10 mouse cellular contexts compared by ENCODE assay signal in genomic region chr6:113341574-113341973, GRCm38 (mm10). TPM values are rescaled to one million over a fixed set of nuclear protein-coding genes. Genes with fewer than 3 reads are reported as not detected.
DNase-seq lines count a peak whose midpoint lies in the region; ATAC-seq and TF ChIP-seq lines count a peak whose summit lies in the region.
"Had no signal": no experiment of that assay in that cellular context is flagged by ENCODE, and none has a peak within 500 bp of the region (broad histone marks: within the 10 kb centered on the region; RNA-seq: fewer than 3 reads in every experiment).

No protein-coding gene starts in this region.

- no peak for ATAC-seq in forebrain, embryonic 15.5 days (replicated peaks)
- ATAC-seq in forebrain, embryonic 14.5 days, result no peak
- no peak for ATAC-seq in hindbrain, postnatal 0 days
- ATAC-seq in midbrain, postnatal 0 days (ENCODE audit: low FRiP score), result no peak
- ATAC-seq: inflammation-experienced regulatory T-cells, adult 6 months had no signal

- no peak for TF ChIP-seq CTCF in left cerebral cortex, adult 2 months (IDR thresholded peaks at IDR 0.05)
- no peak for TF ChIP-seq CTCF in hindbrain, postnatal 0 days (IDR thresholded peaks at IDR 0.05; ENCODE audit: low read depth)
- TF ChIP-seq CTCF in midbrain, postnatal 0 days (IDR thresholded peaks at IDR 0.05), result no peak

- 86% methylated on average over 6 of the region's 6 CpGs for WGBS in forebrain, embryonic 15.5 days
- WGBS in forebrain, embryonic 14.5 days, result 91% methylated on average over 6 of the region's 6 CpGs
- WGBS in hindbrain, postnatal 0 days, result 86% methylated on average over 6 of the region's 6 CpGs
- WGBS in midbrain, postnatal 0 days, result 86% methylated on average over 6 of the region's 6 CpGs

- H3K9me3 ChIP-seq in forebrain, embryonic 15.5 days, result no peaks in the 10 kb centered on the region
- H3K9me3 ChIP-seq in forebrain, embryonic 14.5 days (replicated peaks; ENCODE audit: control insufficient read depth, low read length), result no peaks in the 10 kb centered on the region
- no peaks in the 10 kb centered on the region for H3K9me3 ChIP-seq in hindbrain, postnatal 0 days (ENCODE audit: low read length)
- H3K9me3 ChIP-seq in midbrain, postnatal 0 days (ENCODE audit: low read length), result no peaks in the 10 kb centered on the region

- H3K27me3 ChIP-seq in forebrain, embryonic 15.5 days, result no peaks in the 10 kb centered on the region
- H3K27me3 ChIP-seq in forebrain, embryonic 14.5 days (replicated peaks; ENCODE audit: control insufficient read depth, insufficient read depth, low read length), result no peaks in the 10 kb centered on the region
- no peaks in the 10 kb centered on the region for H3K27me3 ChIP-seq in hindbrain, postnatal 0 days (ENCODE audit: insufficient read depth, low read length)
- no peaks in the 10 kb centered on the region for H3K27me3 ChIP-seq in midbrain, postnatal 0 days (ENCODE audit: insufficient read depth, low read length)

- intact Hi-C loops in left cerebral cortex, adult 2 months (cut with DNase I), result no loop called here

- H3K9ac ChIP-seq in forebrain, embryonic 15.5 days (replicated peaks), result no peak overlapping the region
- no peak overlapping the region for H3K9ac ChIP-seq in forebrain, embryonic 14.5 days (ENCODE audit: low read length)
- H3K9ac ChIP-seq in hindbrain, postnatal 0 days (replicated peaks; ENCODE audit: low read length), result peak overlapping the region; percentile 40
- H3K9ac ChIP-seq in midbrain, postnatal 0 days (replicated peaks; ENCODE audit: low read length, poor library complexity, severe bottlenecking), result peak overlapping the region; percentile 37

- no peak for DNase-seq in forebrain, embryonic 14.5 days (ENCODE audit: low spot score)
- no peak for DNase-seq in left cerebral cortex, adult 2 months (ENCODE audit: extremely low spot score in 1 of 2, low spot score in 2 of 2)
- no peak for DNase-seq in left cerebral cortex, adult 11 months (ENCODE audit: low spot score)
- no peak for DNase-seq in hindbrain, postnatal 0 days (ENCODE audit: low spot score)
- DNase-seq in midbrain, postnatal 0 days (ENCODE audit: low spot score), result no peak
- no peak for DNase-seq in cerebellum, adult 11 months
- DNase-seq in retina, postnatal 1 day, result no peak
- DNase-seq: B cell, adult 2 months had no signal

- 0 out of 2 replicates have a peak overlapping the region, but pooled peaks have one; percentile 10 for H3K4me2 ChIP-seq in forebrain, embryonic 15.5 days (replicated peaks)
- no peak overlapping the region for H3K4me2 ChIP-seq in forebrain, embryonic 14.5 days (ENCODE audit: low read length)
- H3K4me2 ChIP-seq in hindbrain, postnatal 0 days (ENCODE audit: low read depth, low read length), result peak overlapping the region; percentile 81
- H3K4me2 ChIP-seq in midbrain, postnatal 0 days (ENCODE audit: low read depth, low read length, poor library complexity, severe bottlenecking), result peak overlapping the region; percentile 71

- H3K4me1 ChIP-seq in forebrain, embryonic 15.5 days, result peaks cover 27% of the 10 kb centered on the region
- H3K4me1 ChIP-seq in forebrain, embryonic 14.5 days (ENCODE audit: control insufficient read depth, insufficient read depth, low read length), result peaks cover 14% of the 10 kb centered on the region
- H3K4me1 ChIP-seq in hindbrain, postnatal 0 days (ENCODE audit: insufficient read depth, low read length), result peaks cover 14% of the 10 kb centered on the region; the same call in 1 of the 2 replicates
- H3K4me1 ChIP-seq in midbrain, postnatal 0 days (ENCODE audit: insufficient read depth, low read length), result peaks cover 15% of the 10 kb centered on the region; the same call in 1 of the 2 replicates

- peaks cover 20% of the 10 kb centered on the region for H3K36me3 ChIP-seq in forebrain, embryonic 15.5 days
- H3K36me3 ChIP-seq in forebrain, embryonic 14.5 days (ENCODE audit: control insufficient read depth, insufficient read depth, low read length), result peaks cover 23% of the 10 kb centered on the region
- peaks cover 10% of the 10 kb centered on the region for H3K36me3 ChIP-seq in hindbrain, postnatal 0 days (ENCODE audit: insufficient read depth, low read length)
- H3K36me3 ChIP-seq in midbrain, postnatal 0 days (ENCODE audit: insufficient read depth, low read length), result peaks cover 29% of the 10 kb centered on the region

- H3K4me3 ChIP-seq in forebrain, embryonic 15.5 days, result 0 out of 2 replicates have a peak overlapping the region, but pooled peaks have one; percentile 0
- H3K4me3 ChIP-seq in forebrain, embryonic 14.5 days (ENCODE audit: low read depth, low read length), result no peak overlapping the region
- H3K4me3 ChIP-seq in left cerebral cortex, adult 2 months, result peak overlapping the region; percentile 87
- H3K4me3 ChIP-seq in hindbrain, postnatal 0 days (ENCODE audit: low read length), result no peak overlapping the region
- peak overlapping the region; percentile 20; the same call in 1 of the 2 replicates for H3K4me3 ChIP-seq in midbrain, postnatal 0 days (ENCODE audit: low read depth, low read length)

- peak overlapping the region; percentile 38 for H3K27ac ChIP-seq in forebrain, embryonic 15.5 days (replicated peaks)
- no peak overlapping the region; the same call in 1 of the 2 replicates for H3K27ac ChIP-seq in forebrain, embryonic 14.5 days (ENCODE audit: low read depth, low read length)
- H3K27ac ChIP-seq in left cerebral cortex, adult 2 months, result peak overlapping the region; percentile 79
- H3K27ac ChIP-seq in hindbrain, postnatal 0 days, result peak overlapping the region; percentile 56; the same call in 1 of the 2 replicates
- H3K27ac ChIP-seq in midbrain, postnatal 0 days (ENCODE audit: low read depth, low read length), result peak overlapping the region; percentile 65

RNA-seq across cellular contexts. Expression of gene Camk1, which starts 2.2 kb away (rescaled TPM):
- polyA plus RNA-seq in forebrain, embryonic 15.5 days (2015; fragmentation: Nextera tagmentation; extraction: Ambion mirVana), result 79.0 and 88.0 TPM in 2 replicates
- 86.3 and 90.7 TPM in 2 replicates for polyA plus RNA-seq in forebrain, embryonic 14.5 days (2014; fragmentation: Nextera tagmentation; extraction: Ambion mirVana)
- 100 to 1,000 TPM; 115 to 121 TPM for total RNA-seq in left cerebral cortex, adult 2 months (2021)
- 96.5 and 105 TPM in 2 replicates for total RNA-seq in hindbrain, postnatal 0 days (2014; rRNA removed)
- 109 and 111 TPM in 2 replicates for polyA plus RNA-seq in hindbrain, postnatal 0 days (2015; fragmentation: Nextera tagmentation; extraction: Ambion mirVana)
- 102 and 119 TPM in 2 replicates for total RNA-seq in midbrain, postnatal 0 days (2014; rRNA removed)
- polyA plus RNA-seq in midbrain, postnatal 0 days (2015; fragmentation: Nextera tagmentation; extraction: Ambion mirVana), result 132 and 142 TPM in 2 replicates

RNA-seq across cellular contexts. Expression of gene Ogg1, which starts 14.8 kb away (rescaled TPM):
- polyA plus RNA-seq in forebrain, embryonic 15.5 days (2015; fragmentation: Nextera tagmentation; extraction: Ambion mirVana), result 11.6 and 11.8 TPM in 2 replicates
- 12.7 and 14.7 TPM in 2 replicates for polyA plus RNA-seq in forebrain, embryonic 14.5 days (2014; fragmentation: Nextera tagmentation; extraction: Ambion mirVana)
- total RNA-seq in left cerebral cortex, adult 2 months (2021), result 1 to 10 TPM; 6.1 to 7.6 TPM
- 14.6 and 17.9 TPM in 2 replicates for total RNA-seq in hindbrain, postnatal 0 days (2014; rRNA removed)
- 8.6 and 8.9 TPM in 2 replicates for polyA plus RNA-seq in hindbrain, postnatal 0 days (2015; fragmentation: Nextera tagmentation; extraction: Ambion mirVana)
- total RNA-seq in midbrain, postnatal 0 days (2014; rRNA removed), result 10.8 and 14.8 TPM in 2 replicates
- 7.3 and 8.9 TPM in 2 replicates for polyA plus RNA-seq in midbrain, postnatal 0 days (2015; fragmentation: Nextera tagmentation; extraction: Ambion mirVana)

RNA-seq across cellular contexts. Expression of gene Brpf1, which starts 34.6 kb away (rescaled TPM):
- polyA plus RNA-seq in forebrain, embryonic 15.5 days (2015; fragmentation: Nextera tagmentation; extraction: Ambion mirVana), result 19.6 and 22.2 TPM in 2 replicates
- polyA plus RNA-seq in forebrain, embryonic 14.5 days (2014; fragmentation: Nextera tagmentation; extraction: Ambion mirVana), result 15.8 and 17.0 TPM in 2 replicates
- total RNA-seq in left cerebral cortex, adult 2 months (2021), result 10 to 100 TPM; 31.0 to 32.9 TPM
- 34.4 and 34.6 TPM in 2 replicates for total RNA-seq in hindbrain, postnatal 0 days (2014; rRNA removed)
- 12.3 and 12.8 TPM in 2 replicates for polyA plus RNA-seq in hindbrain, postnatal 0 days (2015; fragmentation: Nextera tagmentation; extraction: Ambion mirVana)
- total RNA-seq in midbrain, postnatal 0 days (2014; rRNA removed), result 22.1 and 28.1 TPM in 2 replicates
- polyA plus RNA-seq in midbrain, postnatal 0 days (2015; fragmentation: Nextera tagmentation; extraction: Ambion mirVana), result 9.0 and 10.0 TPM in 2 replicates

RNA-seq across cellular contexts. Expression of gene Tada3, which starts 36.1 kb away (rescaled TPM):
- polyA plus RNA-seq in forebrain, embryonic 15.5 days (2015; fragmentation: Nextera tagmentation; extraction: Ambion mirVana), result 79.4 and 82.2 TPM in 2 replicates
- polyA plus RNA-seq in forebrain, embryonic 14.5 days (2014; fragmentation: Nextera tagmentation; extraction: Ambion mirVana), result 68.2 and 83.2 TPM in 2 replicates
- total RNA-seq in left cerebral cortex, adult 2 months (2021), result 10 to 100 TPM; 47.0 to 49.6 TPM
- 26.2 and 33.1 TPM in 2 replicates for total RNA-seq in hindbrain, postnatal 0 days (2014; rRNA removed)
- polyA plus RNA-seq in hindbrain, postnatal 0 days (2015; fragmentation: Nextera tagmentation; extraction: Ambion mirVana), result 57.5 and 61.8 TPM in 2 replicates
- 27.8 and 31.0 TPM in 2 replicates for total RNA-seq in midbrain, postnatal 0 days (2014; rRNA removed)
- polyA plus RNA-seq in midbrain, postnatal 0 days (2015; fragmentation: Nextera tagmentation; extraction: Ambion mirVana), result 73.8 and 74.0 TPM in 2 replicates

RNA-seq across cellular contexts. Expression of gene Arpc4, which starts 36.3 kb away (rescaled TPM):
- 390 and 428 TPM in 2 replicates for polyA plus RNA-seq in forebrain, embryonic 15.5 days (2015; fragmentation: Nextera tagmentation; extraction: Ambion mirVana)
- polyA plus RNA-seq in forebrain, embryonic 14.5 days (2014; fragmentation: Nextera tagmentation; extraction: Ambion mirVana), result 265 and 270 TPM in 2 replicates
- total RNA-seq in left cerebral cortex, adult 2 months (2021), result 100 to 1,000 TPM; 251 to 255 TPM
- total RNA-seq in hindbrain, postnatal 0 days (2014; rRNA removed), result 178 and 195 TPM in 2 replicates
- 475 and 479 TPM in 2 replicates for polyA plus RNA-seq in hindbrain, postnatal 0 days (2015; fragmentation: Nextera tagmentation; extraction: Ambion mirVana)
- total RNA-seq in midbrain, postnatal 0 days (2014; rRNA removed), result 190 and 200 TPM in 2 replicates
- 505 TPM in 2 replicates for polyA plus RNA-seq in midbrain, postnatal 0 days (2015; fragmentation: Nextera tagmentation; extraction: Ambion mirVana)

Comparison
In these comparisons a context has a peak if more than half of its experiments do, and no peak if none do; other contexts are left out.
1. H3K4me3 ChIP-seq: peak in forebrain, embryonic 15.5 days (single experiment), left cerebral cortex, adult 2 months (single experiment) and midbrain, postnatal 0 days (single experiment); none in forebrain, embryonic 14.5 days (single experiment) and hindbrain, postnatal 0 days (single experiment).
2. H3K9ac ChIP-seq: peak in hindbrain, postnatal 0 days (single experiment) and midbrain, postnatal 0 days (single experiment); none in forebrain, embryonic 15.5 days (single experiment) and forebrain, embryonic 14.5 days (single experiment).